Mouse (Mus musculus) MEL (cell line): ENCODE data around the gene Gm17018.

Experiments used
- CTCF ChIP-seq, 3 experiments: IDR thresholded peaks in 2 of 3; conservative IDR thresholded peaks in 1 of 3; 2 replicates each; pipeline ENCODE4 v1.5.1; 2011 to 2012; ENCODE audit warnings: low read length in 3 of 3, low read depth in 2 of 3, mild to moderate bottlenecking in 2 of 3, improper control_type of control experiment in 1 of 3, inconsistent platforms in 1 of 3, mixed read lengths in 1 of 3, moderate library complexity in 1 of 3; ENCODE audit not compliant: control insufficient read depth in 1 of 3, insufficient read depth in 1 of 3, poor library complexity in 1 of 3, severe bottlenecking in 1 of 3
- E2F4 ChIP-seq: IDR thresholded peaks from 2 replicates; pipeline ENCODE4 v1.6.1; 2011; ENCODE audit warnings: low read depth, low read length, improper control_type of control experiment, borderline replicate concordance
- KAT2A ChIP-seq: conservative IDR thresholded peaks from 2 replicates; pipeline ENCODE4 v1.6.1; 2012; ENCODE audit warnings: low read depth, low read length, improper control_type of control experiment, inconsistent platforms
- POLR2A ChIP-seq, 2 experiments: IDR thresholded peaks; 2 replicates each; pipeline ENCODE4 v1.6.1; 2011 to 2012; ENCODE audit warnings: low read length in 2 of 2, mild to moderate bottlenecking in 2 of 2, control low read depth in 1 of 2, improper control_type of control experiment in 1 of 2, low read depth in 1 of 2, moderate library complexity in 1 of 2; ENCODE audit not compliant: control insufficient read depth in 1 of 2, insufficient read depth in 1 of 2, poor library complexity in 1 of 2

GRCm38 (mm10) chr19:45531554-45531953, 28.9 kb upstream of the Gm17018 start:
- TF ChIP-seq E2F4 (no peak), KAT2A (no peak), POLR2A (IDR thresholded peaks at IDR 0.05; ENCODE audit: control insufficient read depth in 1 of 2, insufficient read depth in 1 of 2, low read depth in 1 of 2, low read length in 2 of 2, poor library complexity in 1 of 2) (no peak), CTCF (IDR thresholded peaks at IDR 0.05 in 2 of 3, conservative IDR thresholded peaks at IDR 0.05 in 1 of 3; ENCODE audit: control insufficient read depth in 1 of 3, insufficient read depth in 1 of 3, low read depth in 2 of 3, low read length in 3 of 3, poor library complexity in 1 of 3, severe bottlenecking in 1 of 3) (no peak)
